Mouse (Mus musculus) liver, postnatal 0 days (tissue): ENCODE data around the gene Ptgis. TPM values are rescaled to one million over a fixed set of nuclear protein-coding genes. Genes with fewer than 3 reads are reported as not detected.

Source experiments
- ATAC-seq: fragments of 200-750 bp; cut with Nextera tagmentation; 2 replicates; pipeline ENCODE4 v1.8.0; 2017; ENCODE audit warnings: mild to moderate bottlenecking, moderate library complexity
- DNase-seq: peaks from one replicate; pipeline ENCODE4 v3.0.0-alpha.2; 2016
- H3K27ac ChIP-seq: fragments of 300-500 bp; sonication (generic); 2 replicates; pipeline ENCODE4 v1.5.1; 2014; ENCODE audit warnings: antibody characterized with exemption, moderate library complexity, mild to moderate bottlenecking, low read depth
- H3K27me3 ChIP-seq: fragments of 300-500 bp; sonication (generic); 2 replicates; pipeline ENCODE4 v1.6.1; 2014; ENCODE audit warnings: low read length, control low read depth, mixed read lengths; ENCODE audit not compliant: insufficient read depth
- H3K36me3 ChIP-seq: fragments of 300-500 bp; sonication (generic); replicated peaks from 2 replicates; pipeline ENCODE4 v1.6.1; 2014; ENCODE audit warnings: mild to moderate bottlenecking, control low read depth, low read length, moderate library complexity, mixed read lengths; ENCODE audit not compliant: insufficient read depth
- H3K4me1 ChIP-seq: fragments of 300-500 bp; sonication (generic); 2 replicates; pipeline ENCODE4 v1.6.1; 2014; ENCODE audit warnings: antibody characterized with exemption, mild to moderate bottlenecking, control low read depth; ENCODE audit not compliant: insufficient read depth
- H3K4me2 ChIP-seq: fragments of 300-500 bp; sonication (generic); 2 replicates; pipeline ENCODE4 v1.6.1; 2014; ENCODE audit warnings: low read depth, mild to moderate bottlenecking, low read length, moderate library complexity, mixed read lengths
- H3K4me3 ChIP-seq: fragments of 300-500 bp; sonication (generic); 2 replicates; pipeline ENCODE4 v1.5.1; 2014; ENCODE audit warnings: low read depth, low read length
- H3K9ac ChIP-seq: fragments of 300-500 bp; sonication (generic); replicated peaks from 2 replicates; pipeline ENCODE4 v1.6.1; 2014; ENCODE audit warnings: mild to moderate bottlenecking, moderate library complexity
- H3K9me3 ChIP-seq: fragments of 300-500 bp; sonication (generic); 2 replicates; pipeline ENCODE4 v1.6.1; 2016; ENCODE audit warnings: mild to moderate bottlenecking, control low read depth, low read length, mixed read lengths
- CTCF ChIP-seq: sonication (generic); IDR thresholded peaks from 2 replicates; pipeline ENCODE4 v1.5.1; 2016; ENCODE audit warnings: antibody characterized with exemption, low read depth
- EP300 ChIP-seq: IDR thresholded peaks from 2 replicates; pipeline ENCODE4 v1.6.1; 2016; ENCODE audit warnings: antibody characterized with exemption, low read depth, mild to moderate bottlenecking
- WGBS: fragments of 180-500 bp; shearing (Covaris S2); extraction: QIAGEN DNeasy Blood & Tissue Kit; methylation state at CpG from one replicate; pipeline ENCODE4 v1.1.7; 2014; ENCODE audit not compliant: insufficient replicate concordance; 5-methylcytosine and 5-hydroxymethylcytosine counted together
- polyA plus RNA-seq: library from polyadenylated mRNA; unstranded; fragments of >200 nt; fragmentation: Nextera tagmentation; extraction: Ambion mirVana; gene quantifications from 2 replicates; pipeline ENCODE4 v1.2.1, GENCODE M21; 2015

Gene Ptgis
- polyA plus RNA-seq, 1 experiment from 2014 or later: 1.8 TPM

GRCm38 (mm10) chr2:167265806-167266205, 25.4 kb upstream of the Ptgis start:
- Histone ChIP-seq H3K36me3 (no peaks in the 10 kb centered on the region), H3K4me2 (no peak overlapping the region), H3K4me1 (no peaks in the 10 kb centered on the region), H3K27me3 (no peaks in the 10 kb centered on the region), H3K27ac (no peak overlapping the region), H3K9me3 (no peaks in the 10 kb centered on the region), H3K4me3 (no peak overlapping the region), H3K9ac (no peak overlapping the region)
- ATAC-seq (no peak), DNase-seq (no peak)
- TF ChIP-seq CTCF: no peak
- TF ChIP-seq EP300: no peak
- 42% methylated on average over 4 of the region's 5 CpGs for WGBS

GRCm38 (mm10) chr2:167265021-167265420, 24.6 kb upstream of the Ptgis start:
- no peak overlapping the region for H3K27ac ChIP-seq
- no peaks in the 10 kb centered on the region for H3K27me3 ChIP-seq
- no peak overlapping the region for H3K9ac ChIP-seq
- no peak overlapping the region for H3K4me2 ChIP-seq
- no peak overlapping the region for H3K4me3 ChIP-seq
- ATAC-seq (no peak), DNase-seq (no peak)
- H3K36me3 ChIP-seq: no peaks in the 10 kb centered on the region
- H3K9me3 ChIP-seq: no peaks in the 10 kb centered on the region
- no peaks in the 10 kb centered on the region for H3K4me1 ChIP-seq
- WGBS: 85% methylated on average over 2 of the region's 2 CpGs
- TF ChIP-seq EP300 (no peak), CTCF (no peak)

GRCm38 (mm10) chr2:167263931-167264330, 23.5 kb upstream of the Ptgis start:
- no peak overlapping the region for H3K9ac ChIP-seq
- H3K4me2 ChIP-seq: no peak overlapping the region
- TF ChIP-seq EP300 (no peak), CTCF (no peak)
- H3K27ac ChIP-seq: no peak overlapping the region
- H3K36me3 ChIP-seq: no peaks in the 10 kb centered on the region
- ATAC-seq (no peak), DNase-seq (no peak)
- no peak overlapping the region for H3K4me3 ChIP-seq
- 84% methylated on average over 11 of the region's 11 CpGs for WGBS
- H3K27me3 ChIP-seq: no peaks in the 10 kb centered on the region
- H3K4me1 ChIP-seq: no peaks in the 10 kb centered on the region
- H3K9me3 ChIP-seq: no peaks in the 10 kb centered on the region

- H3K27me3 ChIP-seq: no peaks in the 10 kb centered on the region
- H3K9ac ChIP-seq: no peak overlapping the region
- no peak for ATAC-seq
- H3K4me1 ChIP-seq: no peaks in the 10 kb centered on the region
- TF ChIP-seq CTCF (no peak), EP300 (no peak)
- H3K4me2 ChIP-seq: no peak overlapping the region
- DNase-seq: no peak
- no peak overlapping the region for H3K4me3 ChIP-seq
- H3K27ac ChIP-seq: no peak overlapping the region
- H3K9me3 ChIP-seq: no peaks in the 10 kb centered on the region
- 74% methylated on average over 8 of the region's 8 CpGs for WGBS
- no peaks in the 10 kb centered on the region for H3K36me3 ChIP-seq
These were observed 22.8 kb upstream of the Ptgis start for GRCm38 (mm10) chr2:167263040-167263810.

- Histone ChIP-seq H3K4me1 (no peaks in the 10 kb centered on the region), H3K4me3 (no peak overlapping the region), H3K9ac (no peak overlapping the region), H3K4me2 (no peak overlapping the region), H3K27ac (no peak overlapping the region), H3K36me3 (no peaks in the 10 kb centered on the region), H3K27me3 (no peaks in the 10 kb centered on the region), H3K9me3 (no peaks in the 10 kb centered on the region)
- no peak for ATAC-seq
- whole genome bisulfite sequencing: 89% methylated on average over 10 of the region's 10 CpGs
- TF ChIP-seq EP300: no peak
- TF ChIP-seq CTCF: no peak
- no peak for DNase-seq
These were observed 22.0 kb upstream of the Ptgis start for GRCm38 (mm10) chr2:167262433-167262832.

GRCm38 (mm10) chr2:167261106-167261505, 20.7 kb upstream of the Ptgis start:
- no peaks in the 10 kb centered on the region for H3K9me3 ChIP-seq
- H3K4me2 ChIP-seq: no peak overlapping the region
- DNase-seq (no peak), ATAC-seq (no peak)
- no peaks in the 10 kb centered on the region for H3K36me3 ChIP-seq
- no peak overlapping the region for H3K4me3 ChIP-seq
- H3K27ac ChIP-seq: no peak overlapping the region
- H3K27me3 ChIP-seq: no peaks in the 10 kb centered on the region
- H3K9ac ChIP-seq: no peak overlapping the region
- no peaks in the 10 kb centered on the region for H3K4me1 ChIP-seq
- TF ChIP-seq EP300 (no peak), CTCF (no peak)
- WGBS: 61% methylated on average over 4 of the region's 4 CpGs
